Mouse (Mus musculus) spleen, postnatal 14 days (tissue): ENCODE measurements around the gene Med19.
"Not testable (repeated sequence)": the region's sequence is repeated elsewhere in the genome, so short reads cannot be mapped to it uniquely, and the experiment has no call there.

Experiments
- DNase-seq, 2 experiments: peaks; one replicate each; pipeline ENCODE4 v3.0.0; 2021 to 2022; ENCODE audit warnings: low spot score in 2 of 2

Gene Med19

GRCm38 (mm10) chr2:84720718-84721117 is 42.5 kb downstream of the Med19 start:
- no peak for DNase-seq

GRCm38 (mm10) chr2:84721182-84721581 is 43.0 kb downstream of the Med19 start:
- no peak for DNase-seq

- no peak for DNase-seq
Observed at GRCm38 (mm10) chr2:84723856-84724255, 45.7 kb downstream of the Med19 start.

- no peak for DNase-seq
Observed at GRCm38 (mm10) chr2:84725770-84726169, 47.6 kb downstream of the Med19 start.

- DNase-seq, result no peak
Observed at GRCm38 (mm10) chr2:84726716-84727115, 48.5 kb downstream of the Med19 start.

GRCm38 (mm10) chr2:84727172-84727858 is 49.1 kb downstream of the Med19 start, which contains the start of gene Clp1:
TSS of gene Clp1 (minus strand) at chr2:84727350.
- peak; percentile 92 to 95 for DNase-seq

GRCm38 (mm10) chr2:84728191-84728590 is 50.0 kb downstream of the Med19 start:
- not testable (repeated sequence) for DNase-seq

GRCm38 (mm10) chr2:84731206-84731605 is 53.0 kb downstream of the Med19 start:
- no peak for DNase-seq

- DNase-seq, result no peak
Observed at GRCm38 (mm10) chr2:84732394-84732793, 54.2 kb downstream of the Med19 start.

GRCm38 (mm10) chr2:84733579-84734300 is 55.5 kb downstream of the Med19 start, which contains the start of gene Ypel4:
TSS of gene Ypel4 (plus strand) at chr2:84734058.
- DNase-seq, result peak; percentile 28 to 53

- DNase-seq, result peak in 1 of 2 experiments; percentile 12
Observed at GRCm38 (mm10) chr2:84734351-84734864, 56.2 kb downstream of the Med19 start.

GRCm38 (mm10) chr2:84734919-84735318 is 56.7 kb downstream of the Med19 start:
- DNase-seq, result no peak

- peak; percentile 53 to 59 for DNase-seq
Observed at GRCm38 (mm10) chr2:84735346-84735920, 57.2 kb downstream of the Med19 start.

GRCm38 (mm10) chr2:84736312-84737161 is 58.3 kb downstream of the Med19 start:
- DNase-seq, result peak in 1 of 2 experiments; percentile 12

GRCm38 (mm10) chr2:84737451-84737925 is 59.3 kb downstream of the Med19 start:
- DNase-seq, result no peak
